Mouse (Mus musculus): ENCODE results near the gene Gm20388.
A peak's percentile ranks its signal among the peaks of the same experiment; 100 is the strongest.
"Not testable (repeated sequence)": the region's sequence is repeated elsewhere in the genome, so short reads cannot be mapped to it uniquely, and the experiment has no call there.

Gene Gm20388

GRCm38 (mm10) chr8:121578676-121579451 lies 1668.2 kb downstream of the Gm20388 start, which contains the start of gene Fbxo31:
Gene Fbxo31 (minus strand): TSS chr8:121578806.
- peak; percentile 92 for DNase-seq (ENCODE audit: low spot score)

GRCm38 (mm10) chr8:121580465-121580864 lies 1669.8 kb downstream of the Gm20388 start:
- DNase-seq (ENCODE audit: low spot score), result no peak

- no peak for DNase-seq (ENCODE audit: low spot score)
Measured at GRCm38 (mm10) chr8:121583653-121584052, 1673.0 kb downstream of the Gm20388 start.

GRCm38 (mm10) chr8:121584730-121585129 lies 1674.1 kb downstream of the Gm20388 start:
- no peak for DNase-seq (ENCODE audit: low spot score)

- DNase-seq (ENCODE audit: low spot score), result peak; percentile 99
Measured at GRCm38 (mm10) chr8:121585159-121585825, 1674.7 kb downstream of the Gm20388 start.

GRCm38 (mm10) chr8:121588750-121589149 lies 1678.1 kb downstream of the Gm20388 start:
- DNase-seq (ENCODE audit: low spot score), result no peak

GRCm38 (mm10) chr8:121589205-121589726 lies 1678.6 kb downstream of the Gm20388 start:
- no peak for DNase-seq (ENCODE audit: low spot score)

GRCm38 (mm10) chr8:121590203-121591177 lies 1679.8 kb downstream of the Gm20388 start, which contains the start of gene Map1lc3b:
Gene Map1lc3b (plus strand): TSS chr8:121590361.
- peak; percentile 97 for DNase-seq (ENCODE audit: low spot score)

GRCm38 (mm10) chr8:121591178-121592066 lies 1680.8 kb downstream of the Gm20388 start:
- peak; percentile 37 for DNase-seq (ENCODE audit: low spot score)

GRCm38 (mm10) chr8:121593293-121593692 lies 1682.7 kb downstream of the Gm20388 start:
- DNase-seq (ENCODE audit: low spot score), result no peak

- no peak for DNase-seq (ENCODE audit: low spot score)
Measured at GRCm38 (mm10) chr8:121593983-121594382, 1683.3 kb downstream of the Gm20388 start.

- not testable (repeated sequence) for DNase-seq (ENCODE audit: low spot score)
Measured at GRCm38 (mm10) chr8:121597492-121597891, 1686.9 kb downstream of the Gm20388 start.

GRCm38 (mm10) chr8:121598190-121598589 lies 1687.5 kb downstream of the Gm20388 start:
- no peak for DNase-seq (ENCODE audit: low spot score)

GRCm38 (mm10) chr8:121598892-121599291 lies 1688.3 kb downstream of the Gm20388 start:
- DNase-seq (ENCODE audit: low spot score), result peak; percentile 76

GRCm38 (mm10) chr8:121599842-121600241 lies 1689.2 kb downstream of the Gm20388 start:
- no peak for DNase-seq (ENCODE audit: low spot score)

- no peak for DNase-seq (ENCODE audit: low spot score)
Measured at GRCm38 (mm10) chr8:121602411-121602810, 1691.8 kb downstream of the Gm20388 start.

GRCm38 (mm10) chr8:121602860-121603259 lies 1692.2 kb downstream of the Gm20388 start:
- peak; percentile 67 for DNase-seq (ENCODE audit: low spot score)

GRCm38 (mm10) chr8:121603801-121604200 lies 1693.2 kb downstream of the Gm20388 start:
- no peak for DNase-seq (ENCODE audit: low spot score)

GRCm38 (mm10) chr8:121607661-121608060 lies 1697.0 kb downstream of the Gm20388 start:
- no peak for DNase-seq (ENCODE audit: low spot score)

- no peak for DNase-seq (ENCODE audit: low spot score)
Measured at GRCm38 (mm10) chr8:121609251-121609650, 1698.6 kb downstream of the Gm20388 start.

- no peak for DNase-seq (ENCODE audit: low spot score)
Measured at GRCm38 (mm10) chr8:121609916-121610315, 1699.3 kb downstream of the Gm20388 start.
